Mouse (Mus musculus): ENCODE data around the gene Vps37c.

Vps37c gene

DNA sequence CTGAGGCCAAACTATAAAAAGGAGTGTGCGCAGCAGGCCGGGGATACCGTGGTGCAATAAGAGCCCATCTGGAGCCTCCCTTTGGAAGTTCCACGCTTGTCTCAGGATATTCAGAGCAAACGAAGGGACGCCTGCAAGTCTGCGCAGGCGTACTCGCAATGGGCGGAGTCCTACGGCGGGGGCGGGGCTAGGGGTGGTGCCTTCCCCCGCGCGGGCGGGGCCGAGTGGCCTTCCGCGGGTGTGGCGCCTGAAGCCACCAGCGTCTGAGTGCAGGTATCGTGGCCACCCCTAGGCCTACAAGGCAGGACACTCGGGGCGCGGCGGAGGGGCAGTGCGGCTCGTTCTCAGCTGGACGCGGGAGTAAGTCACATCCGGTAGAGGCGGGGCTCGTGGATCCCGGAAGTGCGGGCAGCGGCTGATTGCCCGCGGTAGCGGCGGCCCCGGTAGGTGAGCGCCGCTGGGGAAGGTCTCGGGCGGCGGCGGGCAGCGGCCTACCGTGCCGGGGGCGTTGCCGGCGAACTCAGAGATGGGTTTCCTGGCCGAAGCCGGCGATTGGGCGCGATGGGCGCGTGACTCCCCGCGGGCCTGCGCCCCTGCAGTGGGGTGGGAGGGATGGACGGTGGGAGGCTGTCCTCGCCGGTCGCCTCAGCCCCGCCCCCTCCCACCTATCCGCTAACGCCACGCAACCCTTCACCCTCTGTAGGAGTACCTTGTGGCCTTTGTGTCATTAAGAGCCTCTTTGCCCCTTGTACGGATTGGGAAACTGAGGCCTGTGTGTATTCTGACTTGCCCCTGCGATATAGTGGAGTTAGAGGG lies at the start of gene Vps37c:
Gene Vps37c, plus strand, starts transcription at position 199 of the 816 bp plus-strand sequence.
- peak; percentile 97 for DNase-seq (ENCODE audit: extremely low spot score)

DNA sequence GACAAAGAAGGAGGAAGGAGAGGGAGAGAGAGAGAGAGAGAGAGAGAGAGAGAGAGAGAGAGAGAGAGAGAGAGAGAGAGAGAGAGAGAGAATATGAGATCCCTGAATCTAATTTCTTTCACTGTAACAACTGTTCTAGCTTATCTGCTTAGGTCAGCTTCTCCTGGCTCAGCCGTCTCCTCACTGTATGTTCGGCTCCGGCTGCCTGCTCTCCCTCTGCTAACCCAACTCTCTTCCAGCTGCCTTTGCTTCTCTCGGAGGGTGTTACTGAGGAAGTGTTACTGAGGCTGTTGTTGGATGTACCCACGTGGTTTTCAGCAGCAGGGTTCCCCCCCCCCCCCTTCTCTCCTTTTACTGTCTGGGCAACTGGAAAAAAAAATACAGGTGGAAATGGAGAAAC lies 48.5 kb upstream of the Vps37c start:
- DNase-seq (ENCODE audit: extremely low spot score) = no peak

DNA sequence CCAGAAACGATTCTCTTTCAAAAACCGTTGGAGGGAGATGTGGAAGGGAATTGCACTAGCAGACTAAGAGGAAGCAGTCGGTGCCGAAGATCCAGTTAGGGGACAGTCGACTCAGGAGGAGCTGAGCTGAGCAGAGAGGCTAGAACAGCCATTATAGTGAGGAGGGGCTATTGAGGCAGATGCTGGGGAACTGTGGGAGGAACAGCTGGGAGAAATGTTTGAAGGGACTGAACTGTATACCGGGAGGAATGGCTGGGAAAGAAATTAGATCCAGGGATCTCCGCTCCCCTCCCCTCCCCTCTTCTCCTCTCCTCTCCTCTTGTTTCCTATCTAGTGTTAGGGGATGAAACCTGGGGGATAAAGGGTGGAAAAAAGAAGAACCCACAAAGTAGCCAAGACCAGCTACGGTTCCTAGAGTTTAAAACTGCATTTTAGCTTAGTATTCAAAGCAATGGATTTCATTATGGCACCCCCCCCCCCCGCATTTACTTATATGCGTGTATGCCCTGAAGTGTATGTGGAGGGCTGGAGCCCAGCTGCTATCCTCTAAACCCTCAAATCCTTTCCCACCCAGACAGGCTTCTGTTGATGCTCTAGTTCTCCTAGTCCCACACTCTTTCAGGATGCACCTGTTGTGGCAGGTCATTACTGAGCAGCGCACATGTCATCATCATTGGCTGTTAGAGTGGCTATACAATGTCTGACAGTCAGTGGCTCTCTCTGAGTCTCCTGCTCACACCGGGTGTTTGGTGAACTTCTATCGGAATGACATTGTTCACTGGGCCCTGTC lies 47.8 kb upstream of the Vps37c start:
- DNase-seq (ENCODE audit: extremely low spot score) = no peak

DNA sequence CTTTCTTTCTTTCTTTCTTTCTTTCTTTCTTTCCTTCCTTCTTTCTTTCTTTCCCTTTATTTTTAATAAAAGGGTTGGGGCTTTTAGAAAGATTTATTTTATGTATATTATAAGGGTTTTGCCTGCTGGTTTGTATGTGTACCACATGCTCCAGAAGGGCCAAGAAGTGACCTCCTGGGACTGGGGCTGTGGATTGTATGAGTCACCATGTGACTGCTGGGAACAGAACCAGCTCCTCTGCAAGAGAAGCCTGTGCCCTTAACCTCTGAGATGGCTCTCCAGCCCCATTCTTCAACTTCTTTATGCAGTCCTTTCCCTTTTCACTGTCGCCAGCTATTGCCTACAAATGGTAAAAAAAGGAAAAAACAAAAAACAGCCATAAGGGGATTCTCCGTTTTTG lies 42.9 kb upstream of the Vps37c start:
- no peak for DNase-seq (ENCODE audit: extremely low spot score)

DNA sequence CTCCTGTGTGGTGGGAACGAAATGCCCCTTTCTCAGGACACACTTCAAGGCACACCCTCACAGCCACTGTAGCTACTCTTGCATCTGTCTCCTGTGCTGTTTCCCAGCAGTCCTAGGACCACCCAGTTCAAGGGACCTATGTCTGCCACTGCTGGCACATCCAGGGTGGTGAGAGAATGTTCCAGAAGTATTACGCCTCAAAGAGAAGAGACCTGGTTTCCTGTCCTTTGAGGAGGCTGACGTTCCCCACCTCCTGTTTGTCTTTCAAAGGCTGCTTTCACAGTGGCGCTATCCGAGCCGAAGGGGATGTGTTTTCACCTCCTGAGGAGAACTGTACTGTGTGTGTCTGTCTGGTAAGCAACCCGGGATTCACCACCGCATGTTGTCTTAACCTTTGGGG lies 40.4 kb upstream of the Vps37c start:
- DNase-seq (ENCODE audit: extremely low spot score) = no peak

DNA sequence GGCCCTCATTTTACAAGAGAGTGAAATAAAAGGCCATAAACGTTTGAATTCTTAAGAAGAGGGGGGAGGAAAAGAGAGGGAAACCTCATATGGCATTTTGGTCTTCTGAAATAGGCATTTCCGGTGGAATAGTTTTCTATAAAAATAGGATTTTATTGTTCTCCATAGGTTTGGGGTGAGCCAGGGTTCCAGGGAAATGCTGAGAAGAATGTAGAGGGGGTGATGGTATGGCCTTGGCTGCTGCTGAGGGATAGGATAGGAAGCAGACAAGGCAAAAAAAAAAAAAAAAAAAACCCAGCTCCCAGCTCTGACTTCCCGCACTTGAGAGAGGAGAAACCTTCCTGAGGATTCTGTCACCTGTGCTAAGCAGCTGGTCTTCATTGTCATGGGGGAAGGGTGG lies 32.5 kb upstream of the Vps37c start:
- DNase-seq (ENCODE audit: extremely low spot score) = no peak

DNA sequence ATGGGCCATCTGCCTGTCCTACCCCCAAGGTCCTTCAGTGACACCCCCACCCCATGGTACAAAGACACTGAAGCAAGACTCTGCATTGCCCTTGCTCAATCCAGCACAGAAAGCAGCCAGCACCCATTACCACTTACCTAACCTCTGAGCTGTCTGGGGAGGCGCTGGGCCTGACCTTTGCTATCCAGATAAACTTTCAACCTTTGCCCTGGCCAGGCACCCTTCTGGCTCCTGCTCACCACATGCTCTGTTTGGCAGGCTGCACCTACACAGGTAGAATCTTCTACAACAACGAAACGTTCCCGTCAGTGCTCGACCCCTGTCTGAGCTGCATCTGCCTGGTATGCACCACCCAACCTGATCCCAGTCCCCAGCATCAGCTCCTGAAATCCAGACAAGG lies 30.8 kb upstream of the Vps37c start:
- no peak for DNase-seq (ENCODE audit: extremely low spot score)

DNA sequence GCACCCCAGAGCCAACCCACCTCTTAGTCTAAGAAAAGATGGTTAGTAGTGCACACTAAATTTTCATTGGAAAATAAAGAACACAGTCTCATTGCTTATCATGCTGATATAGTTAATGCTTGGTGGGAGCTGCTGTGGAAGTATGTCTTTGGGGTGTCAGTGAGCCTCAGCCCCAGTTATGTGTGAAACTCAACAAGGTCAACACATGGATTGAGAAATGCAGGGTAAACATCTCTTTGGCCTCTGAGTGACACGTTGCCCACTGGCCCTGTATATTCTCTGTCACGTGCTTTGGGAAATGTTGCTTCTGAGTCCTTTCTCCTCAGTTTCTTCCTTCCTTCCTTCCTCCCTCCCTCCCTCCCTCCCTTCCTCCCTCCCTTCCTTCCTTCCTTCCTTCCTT lies 30.1 kb upstream of the Vps37c start:
- no peak for DNase-seq (ENCODE audit: extremely low spot score)

DNA sequence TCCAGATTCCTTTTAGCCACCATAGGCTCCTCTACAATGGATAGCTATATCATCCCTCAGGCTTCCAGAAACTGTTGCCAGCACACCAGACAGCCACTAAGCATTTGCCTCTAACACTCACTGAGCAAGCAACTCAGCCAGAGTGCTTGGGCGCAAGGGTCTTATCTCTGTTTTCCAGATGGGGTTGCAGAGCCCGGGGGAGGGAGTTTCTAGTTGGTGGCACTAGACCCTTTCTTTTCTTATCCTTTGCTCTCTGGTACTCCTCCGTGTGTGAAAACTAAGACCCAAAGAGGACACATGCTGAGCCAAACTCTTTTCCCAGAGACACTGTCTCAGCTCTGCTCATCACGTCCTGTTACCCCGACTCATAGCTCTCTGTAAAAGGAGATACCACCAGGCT lies 27.2 kb upstream of the Vps37c start:
- no peak for DNase-seq (ENCODE audit: extremely low spot score)

DNA sequence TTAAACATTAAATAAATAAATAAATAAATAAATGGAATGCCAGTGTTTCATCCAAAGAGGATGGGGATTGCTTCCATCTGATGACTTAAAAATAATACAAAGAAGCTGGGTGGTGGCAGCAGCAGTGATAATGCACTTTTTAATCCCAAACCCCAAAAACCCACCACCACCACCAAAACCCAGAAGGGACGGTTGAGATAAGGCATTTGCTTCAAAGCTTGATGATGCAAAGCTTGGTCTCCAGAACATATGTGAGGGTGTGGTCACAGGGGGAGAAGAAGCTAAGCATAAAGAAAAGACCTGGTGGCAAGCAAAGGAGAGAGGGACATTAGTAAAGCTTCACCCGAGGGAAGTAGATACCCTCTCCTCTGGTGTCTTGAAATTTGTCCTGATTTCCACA lies 26.6 kb upstream of the Vps37c start:
- no peak for DNase-seq (ENCODE audit: extremely low spot score)

DNA sequence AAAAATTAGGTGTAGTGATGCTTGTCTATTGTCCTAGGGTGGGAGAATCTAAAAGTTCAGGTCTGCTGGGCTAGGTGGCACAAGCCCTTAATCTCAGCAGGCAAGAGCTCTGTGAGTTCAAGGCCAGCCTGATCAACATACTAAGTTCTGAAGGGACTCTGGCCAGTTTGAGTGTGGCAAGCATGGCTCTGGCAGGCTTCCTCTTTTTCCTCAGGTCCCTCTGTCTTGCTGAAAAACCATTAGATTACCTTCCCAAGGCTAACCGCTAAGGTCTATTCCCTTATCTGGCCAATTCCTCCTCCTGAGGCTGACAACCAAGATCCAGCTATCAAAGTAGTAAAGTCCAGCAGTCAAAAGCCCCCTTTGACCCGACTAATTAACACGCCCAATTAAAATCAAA lies 25.9 kb upstream of the Vps37c start:
- DNase-seq (ENCODE audit: extremely low spot score) = no peak

DNA sequence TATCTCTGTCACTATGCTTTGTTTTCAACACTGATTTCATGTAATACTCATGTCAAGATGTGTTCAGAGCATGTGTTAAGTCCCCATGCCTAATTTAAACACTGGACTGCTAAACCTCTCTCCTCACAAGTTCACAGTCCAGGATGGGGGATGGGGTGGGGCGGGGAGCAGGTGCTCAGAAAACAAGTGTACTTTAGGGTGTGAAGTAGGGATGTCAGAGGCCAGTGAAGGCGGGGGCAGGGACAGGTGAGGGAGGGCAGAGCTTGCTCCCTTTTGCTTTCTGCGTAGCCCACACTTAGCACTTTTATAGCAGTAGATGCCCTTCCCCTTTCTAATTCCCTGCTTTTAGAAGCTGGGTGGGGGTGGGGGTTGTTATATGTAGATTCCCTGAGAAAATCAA lies 23.4 kb upstream of the Vps37c start:
- no peak for DNase-seq (ENCODE audit: extremely low spot score)

DNA sequence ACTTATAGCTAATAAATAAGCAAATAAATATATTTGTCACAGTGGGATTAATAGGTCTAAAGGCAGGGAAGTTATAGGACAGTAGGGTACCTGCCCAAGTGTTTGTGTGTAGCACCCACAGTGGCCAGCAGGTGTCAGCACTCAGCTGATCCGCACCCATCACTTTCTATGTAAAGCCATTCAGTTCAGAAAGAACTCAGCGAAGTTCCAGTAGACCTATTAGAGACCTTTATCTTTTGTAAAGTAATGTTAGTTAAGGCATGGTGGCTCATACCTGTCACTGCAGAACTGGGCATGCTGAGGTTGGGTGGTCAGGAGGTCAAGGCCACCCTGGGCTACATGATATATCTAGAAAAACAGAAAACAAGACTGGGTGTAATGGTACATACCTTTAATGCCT lies 23.0 kb upstream of the Vps37c start:
- peak; percentile 44 for DNase-seq (ENCODE audit: extremely low spot score)

DNA sequence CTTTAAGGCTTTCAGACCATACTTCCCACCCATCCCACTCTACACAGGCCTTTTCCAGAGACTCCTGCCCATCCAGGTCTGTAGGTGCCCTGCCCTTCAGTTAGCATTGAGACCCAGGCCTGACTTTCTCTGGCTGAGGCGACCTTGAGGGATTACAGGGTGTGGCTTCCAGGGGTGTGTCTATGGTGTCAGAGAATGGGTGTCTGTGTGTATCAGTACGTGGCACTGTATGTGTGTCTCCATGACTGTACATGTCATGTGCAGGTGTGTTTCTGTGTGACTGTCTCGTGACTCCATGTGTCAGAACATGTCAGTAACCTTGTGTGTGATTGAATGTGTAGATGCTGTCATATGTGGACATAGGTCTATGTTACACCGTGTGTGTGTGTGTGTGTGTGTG lies 17.2 kb upstream of the Vps37c start:
- DNase-seq (ENCODE audit: extremely low spot score) = no peak

DNA sequence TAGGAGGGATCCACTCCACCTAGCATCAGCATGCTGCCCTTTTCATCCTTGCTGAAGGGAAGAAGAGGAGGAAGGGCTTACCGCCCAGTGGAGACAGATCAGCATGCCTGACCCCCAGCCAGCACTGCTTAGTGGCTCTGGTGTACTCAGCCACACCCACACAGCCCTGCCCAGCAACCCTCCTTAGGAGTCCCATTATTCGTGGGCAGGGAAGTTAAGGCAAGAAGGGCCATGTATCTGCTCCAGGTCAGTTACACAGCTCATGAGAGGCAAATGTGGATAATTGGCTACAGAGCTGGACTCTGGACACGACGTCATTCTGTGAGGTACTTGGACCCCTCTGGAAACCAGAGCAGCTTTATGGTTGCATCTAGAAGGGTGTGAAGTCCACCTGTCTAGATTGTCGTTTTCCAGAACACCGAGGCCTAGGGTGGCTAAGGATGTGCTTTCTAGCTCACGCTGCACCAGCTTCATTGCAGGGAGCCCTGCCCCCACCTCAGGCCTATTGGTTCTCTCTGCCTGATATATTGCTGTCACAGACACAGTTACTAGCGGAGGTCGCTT lies 16.6 kb upstream of the Vps37c start:
- no peak for DNase-seq (ENCODE audit: extremely low spot score)

DNA sequence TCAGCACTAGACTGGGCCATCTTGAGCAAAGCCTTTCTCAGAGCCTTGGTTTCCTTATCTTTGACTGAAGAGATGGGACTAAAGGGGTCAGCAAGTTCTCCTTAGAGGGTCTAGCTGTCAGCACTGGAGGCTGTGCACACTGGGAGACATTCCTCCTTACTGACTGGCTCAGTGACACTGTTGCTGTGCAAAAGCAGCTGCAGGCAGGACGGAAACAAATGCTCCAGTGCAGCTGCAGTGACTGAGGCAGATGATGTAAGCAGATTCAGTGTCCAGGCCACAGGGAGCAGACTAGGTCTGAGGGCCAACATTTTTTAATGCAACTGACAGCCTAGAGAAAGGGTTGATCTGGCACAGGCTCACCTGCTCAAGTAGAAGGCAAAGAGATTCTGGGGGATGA lies 15.3 kb upstream of the Vps37c start:
- DNase-seq (ENCODE audit: extremely low spot score) = no peak

DNA sequence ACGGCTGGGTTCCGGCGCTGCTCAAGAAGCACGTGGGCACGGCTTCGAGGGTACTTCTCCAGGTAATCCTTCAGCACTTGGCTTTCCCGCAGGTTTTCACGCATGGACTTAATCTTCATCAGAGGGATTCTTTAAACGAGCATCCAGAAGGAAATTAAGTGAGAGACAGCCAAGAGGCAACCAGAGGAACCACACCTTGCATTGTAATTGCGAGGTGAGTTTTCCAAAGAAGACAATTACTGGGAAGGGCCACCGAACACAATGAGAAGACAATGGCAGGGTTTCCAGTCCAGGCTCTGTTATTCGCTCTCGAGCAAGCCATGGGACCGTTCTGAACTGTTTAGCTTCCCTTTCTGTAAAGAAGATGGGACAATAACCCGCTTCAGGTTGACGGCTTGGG lies 11.9 kb upstream of the Vps37c start:
- DNase-seq (ENCODE audit: extremely low spot score) = no peak

DNA sequence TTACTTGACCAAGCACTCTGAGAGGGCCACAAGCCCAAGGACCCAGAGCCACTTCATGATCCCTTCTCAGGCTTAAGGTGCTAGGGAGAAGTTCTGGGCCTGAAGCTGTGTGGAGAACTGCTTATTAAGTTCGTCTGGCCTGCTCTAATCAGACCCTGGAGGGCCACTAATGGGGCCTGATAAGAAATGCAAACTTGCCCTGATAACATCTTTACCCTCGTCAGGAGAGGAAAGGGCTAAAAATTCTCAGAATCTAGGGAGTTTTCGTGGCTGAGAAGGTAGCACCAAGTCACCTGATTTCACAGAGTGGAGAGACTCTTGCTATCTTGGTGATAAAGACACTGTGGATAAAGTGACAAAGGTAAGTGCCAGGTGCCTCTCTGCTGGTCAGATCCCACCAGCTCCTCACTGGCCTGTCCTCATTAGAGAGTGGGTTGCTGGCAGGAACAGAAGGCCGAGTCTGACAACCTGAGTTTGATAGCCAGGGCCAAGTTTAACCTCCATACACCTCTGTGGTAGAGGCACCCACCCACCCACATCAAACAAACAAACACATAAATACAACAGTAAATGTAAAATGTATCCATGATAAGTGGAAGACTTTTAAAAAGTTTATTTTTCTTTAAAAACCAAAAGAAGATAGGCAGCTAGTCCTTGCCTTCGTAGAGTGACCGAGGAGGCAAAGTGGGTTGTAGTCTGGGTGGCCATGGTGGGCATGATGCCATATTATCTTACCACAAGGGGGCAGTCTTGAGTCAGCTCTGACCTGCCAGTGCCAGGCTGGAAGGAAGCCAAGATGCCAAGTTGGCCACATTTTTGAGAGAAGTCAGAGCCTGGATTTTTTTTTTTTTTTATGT lies 10.4 kb upstream of the Vps37c start, which contains the start of gene Pga5:
Gene Pga5, minus strand, starts transcription at position 157 of the 857 bp plus-strand sequence.
- DNase-seq (ENCODE audit: extremely low spot score) = peak; percentile 66

DNA sequence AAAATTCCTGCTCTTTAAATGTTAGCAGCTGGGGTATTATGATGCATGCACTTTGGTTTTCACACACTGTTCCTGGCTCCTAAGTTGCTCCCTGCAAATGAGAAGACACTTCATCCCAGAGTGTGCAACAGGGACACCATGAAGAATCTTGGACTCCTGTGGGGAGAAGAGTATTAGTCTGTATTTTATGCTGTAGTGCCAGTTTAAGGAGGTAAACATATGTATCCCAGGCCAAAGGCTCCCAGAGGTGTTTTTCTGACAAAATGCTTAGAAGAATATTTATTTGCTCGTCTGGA lies 9.8 kb upstream of the Vps37c start:
- DNase-seq (ENCODE audit: extremely low spot score) = no peak

DNA sequence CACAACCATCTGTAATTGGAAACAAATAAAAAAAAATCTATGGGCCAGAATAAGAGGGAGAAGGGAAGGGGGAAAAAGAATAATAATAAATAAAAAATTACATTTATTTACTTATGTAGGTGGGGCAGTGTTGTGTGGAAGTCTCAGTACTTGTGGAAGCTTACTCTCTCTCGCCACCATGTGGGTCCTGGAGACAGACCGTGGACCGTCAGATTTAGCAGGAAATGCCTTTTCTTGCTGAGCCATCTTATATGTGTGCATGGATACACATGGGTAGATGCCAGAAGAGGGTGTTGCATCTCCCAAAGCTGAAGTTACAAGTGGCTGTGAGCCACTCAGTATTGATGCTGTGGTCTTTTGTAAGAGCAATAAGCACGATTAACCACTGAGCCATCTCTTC lies 7.0 kb upstream of the Vps37c start:
- no peak for DNase-seq (ENCODE audit: extremely low spot score)

DNA sequence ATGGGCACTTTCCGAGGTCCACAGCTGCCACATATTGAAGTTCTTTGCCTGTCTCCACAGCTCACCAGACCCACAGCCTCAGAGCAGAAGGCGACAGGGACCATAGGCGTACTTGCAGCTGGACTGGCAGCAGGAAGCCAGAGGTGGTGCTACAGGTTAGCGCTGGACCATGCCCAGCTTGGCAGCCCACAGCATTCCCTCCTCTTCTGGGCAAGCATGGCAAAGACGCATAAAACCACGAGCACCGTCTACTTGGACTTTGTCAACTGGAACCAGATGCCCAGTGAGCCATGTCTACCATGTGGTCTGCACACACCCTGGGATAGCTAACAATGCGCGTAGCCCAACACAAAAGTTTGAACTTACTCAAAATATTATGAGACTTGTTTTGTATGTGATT lies 3.5 kb upstream of the Vps37c start:
- no peak for DNase-seq (ENCODE audit: extremely low spot score)

DNA sequence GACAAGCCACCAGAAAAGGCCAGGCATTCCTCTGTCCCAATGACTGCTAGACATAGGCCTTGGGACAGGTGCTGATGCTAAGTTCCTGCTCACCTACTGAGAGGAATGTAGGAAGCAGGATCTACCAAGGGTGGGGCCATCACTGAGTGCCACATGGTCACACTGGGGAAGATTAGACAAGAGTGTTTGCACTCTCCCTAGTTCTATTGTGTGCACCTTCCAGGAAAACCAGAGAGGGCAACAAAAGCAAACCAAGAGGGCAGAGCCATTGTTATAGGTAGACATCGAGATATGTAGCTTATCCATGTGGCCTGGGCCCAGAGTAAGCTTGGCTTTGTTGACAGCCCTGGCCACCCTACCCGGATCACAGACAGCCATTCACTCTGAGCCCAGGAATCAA lies 2.8 kb upstream of the Vps37c start:
- DNase-seq (ENCODE audit: extremely low spot score) = no peak

Measured in embryo, embryonic 9.5 days (tissue).